Mouse (Mus musculus): ENCODE results near the gene Ddx50. TPM values are rescaled to one million over a fixed set of nuclear protein-coding genes. Genes with fewer than 3 reads are reported as not detected.
A peak's percentile ranks its signal among the peaks of the same experiment; 100 is the strongest.
"Not testable (repeated sequence)": the region's sequence is repeated elsewhere in the genome, so short reads cannot be mapped to it uniquely, and the experiment has no call there.

The Ddx50 gene
- total RNA-seq, 2 experiments from 2014 or later: 75.7 to 87.6 TPM

GRCm38 (mm10) chr10:62602177-62603040, 48.6 kb downstream of the Ddx50 start, which contains the start of gene Ddx21:
Ddx21 (minus strand) TSS chr10:62602281.
- peak; percentile 80 to 81 for DNase-seq (ENCODE audit: extremely low spot score in 1 of 2, low spot score in 1 of 2)

DNA sequence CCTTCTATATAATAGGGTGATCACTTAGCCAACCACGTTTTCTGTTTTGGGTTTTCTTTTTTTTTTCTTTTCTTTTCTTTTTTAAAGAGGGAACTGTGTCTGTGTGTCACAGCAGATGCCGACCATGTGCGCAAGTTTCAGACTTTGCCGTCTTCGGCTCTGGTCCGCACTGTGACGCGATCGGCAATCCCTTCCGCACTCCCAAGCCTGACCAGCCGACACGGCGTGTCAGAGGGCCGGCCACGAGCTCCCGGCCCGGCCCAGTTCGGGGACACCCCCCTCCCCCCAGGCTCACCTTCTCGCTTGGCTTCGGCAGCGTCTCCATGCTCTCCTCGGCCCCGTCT, 49.2 kb downstream of the Ddx50 start:
- DNase-seq (ENCODE audit: extremely low spot score in 1 of 2, low spot score in 1 of 2): no peak

DNA sequence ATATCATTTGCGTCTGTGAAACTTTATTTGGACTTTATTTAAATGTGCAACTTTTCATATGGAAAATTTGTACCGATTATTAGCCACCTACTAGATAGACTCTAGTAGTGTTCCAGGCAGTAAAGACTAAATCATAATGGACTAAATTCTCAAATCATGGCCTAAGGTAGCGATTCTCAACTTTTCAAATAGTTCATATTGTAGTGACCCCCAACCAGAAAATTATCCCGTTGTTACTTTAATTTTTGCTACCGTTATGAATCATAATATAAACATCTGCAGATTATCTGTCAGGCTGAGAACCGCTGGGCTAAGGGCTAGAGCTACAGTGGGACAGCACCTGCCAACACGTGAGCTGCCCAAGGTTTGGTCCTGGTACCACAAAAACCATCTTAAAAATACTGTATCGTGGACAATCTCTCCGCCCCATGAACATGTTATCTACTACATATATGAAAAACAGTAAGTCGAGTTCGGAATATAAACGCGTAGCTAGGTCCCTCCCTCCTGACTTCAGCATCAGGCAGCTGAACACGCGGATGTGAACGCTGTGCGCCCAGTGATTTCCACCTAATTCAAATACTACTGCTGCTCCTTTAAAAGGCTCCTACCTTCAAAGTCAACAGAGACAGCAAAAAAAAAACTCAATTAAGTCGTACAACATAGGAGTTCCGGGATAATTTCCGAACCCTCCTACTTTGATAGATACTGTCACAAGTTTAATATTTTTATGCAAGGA, 49.8 kb downstream of the Ddx50 start:
- DNase-seq (ENCODE audit: extremely low spot score in 1 of 2, low spot score in 1 of 2): no peak

DNA sequence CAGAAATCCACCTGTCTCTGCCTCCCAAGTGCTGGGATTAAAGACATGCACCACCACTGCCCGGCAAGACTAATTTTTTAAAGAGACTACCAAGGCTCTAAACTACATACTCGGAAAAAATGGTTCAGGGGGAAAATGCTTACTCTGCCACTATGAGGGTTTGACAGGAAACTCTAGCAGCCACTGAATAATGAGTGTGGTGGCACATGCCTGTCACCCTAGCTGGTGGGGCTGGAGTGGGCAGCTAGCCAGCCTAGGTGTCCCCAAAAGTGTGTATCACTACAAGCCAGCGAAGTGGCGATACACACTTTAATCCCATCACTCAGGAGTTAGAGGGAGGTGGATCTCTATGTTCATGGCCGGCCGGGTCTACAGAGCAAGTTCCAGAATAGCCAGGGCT, 51.0 kb downstream of the Ddx50 start:
- DNase-seq (ENCODE audit: extremely low spot score in 1 of 2, low spot score in 1 of 2): no peak

GRCm38 (mm10) chr10:62599311-62599710, 51.7 kb downstream of the Ddx50 start:
- not testable (repeated sequence) for DNase-seq (ENCODE audit: extremely low spot score in 1 of 2, low spot score in 1 of 2)

- no peak for DNase-seq (ENCODE audit: extremely low spot score in 1 of 2, low spot score in 1 of 2)
Measured at GRCm38 (mm10) chr10:62592496-62592895, 58.5 kb downstream of the Ddx50 start.

GRCm38 (mm10) chr10:62590200-62590599, 60.8 kb downstream of the Ddx50 start:
- peak; percentile 64 to 91 for DNase-seq (ENCODE audit: extremely low spot score in 1 of 2, low spot score in 1 of 2)

GRCm38 (mm10) chr10:62588616-62589015, 62.4 kb downstream of the Ddx50 start:
- DNase-seq (ENCODE audit: extremely low spot score in 1 of 2, low spot score in 1 of 2): no peak

- no peak for DNase-seq (ENCODE audit: extremely low spot score in 1 of 2, low spot score in 1 of 2)
Measured at GRCm38 (mm10) chr10:62583245-62583644, 67.8 kb downstream of the Ddx50 start.

GRCm38 (mm10) chr10:62582701-62583100, 68.3 kb downstream of the Ddx50 start:
- no peak for DNase-seq (ENCODE audit: extremely low spot score in 1 of 2, low spot score in 1 of 2)

DNA sequence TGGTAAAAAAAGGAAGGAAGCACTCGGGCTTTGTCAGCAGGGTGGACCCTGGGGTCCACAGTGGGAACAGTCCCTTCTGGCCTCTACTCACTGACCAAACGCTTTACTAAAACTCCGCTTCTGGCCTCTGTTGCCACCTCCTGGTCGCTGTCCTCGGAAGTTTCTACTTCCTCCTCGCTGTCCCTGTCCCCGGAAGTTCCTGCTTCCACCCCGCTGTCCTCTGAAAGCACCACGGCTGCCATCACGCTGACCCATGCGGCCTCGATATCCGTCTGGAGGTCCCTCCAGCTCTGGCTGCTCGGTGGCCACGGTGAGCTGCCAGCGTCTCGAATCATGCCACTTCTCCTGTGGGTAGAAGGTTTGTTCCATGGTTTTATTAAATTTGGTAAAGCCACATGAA, 68.8 kb downstream of the Ddx50 start:
- no peak for DNase-seq (ENCODE audit: extremely low spot score in 1 of 2, low spot score in 1 of 2)

DNA sequence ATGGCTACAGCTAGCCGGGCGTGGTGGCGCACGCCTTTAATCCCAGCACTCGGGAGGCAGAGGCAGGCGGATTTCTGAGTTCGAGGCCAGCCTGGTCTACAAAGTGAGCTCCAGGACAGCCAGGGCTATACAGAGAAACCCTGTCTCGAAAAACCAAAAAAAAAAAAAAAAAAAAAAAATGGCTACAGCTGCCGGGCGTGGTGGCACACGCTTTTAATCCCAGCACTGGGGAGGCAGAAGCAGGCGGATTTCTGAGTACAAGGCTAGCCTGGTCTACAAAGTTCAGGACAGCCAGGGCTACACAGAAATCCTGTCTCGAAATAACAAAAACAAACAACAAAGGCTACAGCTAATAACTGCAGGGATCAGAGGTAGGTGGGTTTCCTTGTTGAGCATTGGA, 71.9 kb downstream of the Ddx50 start:
- not testable (repeated sequence) for DNase-seq (ENCODE audit: extremely low spot score in 1 of 2, low spot score in 1 of 2)

DNA sequence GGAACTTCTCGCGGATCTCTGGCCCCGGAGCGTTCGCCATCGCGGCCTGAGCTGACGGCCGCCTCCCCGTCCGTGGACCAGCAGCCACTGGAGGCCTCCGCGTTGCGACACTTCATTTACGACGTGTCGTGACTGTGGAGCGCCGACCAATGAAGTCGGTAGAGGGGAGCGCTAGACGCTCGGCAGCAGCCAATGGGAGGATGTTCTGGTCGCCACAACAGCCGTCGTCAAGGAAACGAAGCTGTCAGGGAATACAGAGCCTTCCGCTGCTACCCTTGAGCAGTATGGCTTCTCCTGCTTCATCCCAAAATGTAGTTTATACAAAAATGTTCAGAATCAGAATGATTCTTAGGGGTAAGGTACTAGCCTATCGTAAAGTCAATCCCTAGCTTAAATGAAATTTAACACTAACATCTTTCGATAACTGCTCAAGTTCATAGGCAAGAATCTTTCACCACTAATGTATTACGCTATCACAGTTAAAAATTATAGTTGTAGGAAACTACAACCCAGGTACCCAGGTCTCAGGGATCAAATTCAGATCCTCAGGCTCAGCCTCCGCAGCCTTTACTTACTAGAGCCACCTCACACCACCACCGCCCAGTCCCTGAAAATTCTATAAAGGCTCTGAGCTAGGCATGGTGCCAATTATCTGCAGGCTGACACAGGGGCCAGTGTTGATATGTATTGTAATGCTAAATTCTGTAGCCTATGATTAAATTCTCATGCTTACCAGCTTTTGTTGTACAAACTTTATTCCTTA, 72.5 kb downstream of the Ddx50 start, which contains the start of gene Kif1bp:
Kif1bp (minus strand) TSS at position 120 of the 763 bp plus-strand sequence.
- DNase-seq (ENCODE audit: extremely low spot score in 1 of 2, low spot score in 1 of 2): peak; percentile 90 to 91

- no peak for DNase-seq (ENCODE audit: extremely low spot score in 1 of 2, low spot score in 1 of 2)
Measured at GRCm38 (mm10) chr10:62577673-62578337, 73.2 kb downstream of the Ddx50 start.

DNA sequence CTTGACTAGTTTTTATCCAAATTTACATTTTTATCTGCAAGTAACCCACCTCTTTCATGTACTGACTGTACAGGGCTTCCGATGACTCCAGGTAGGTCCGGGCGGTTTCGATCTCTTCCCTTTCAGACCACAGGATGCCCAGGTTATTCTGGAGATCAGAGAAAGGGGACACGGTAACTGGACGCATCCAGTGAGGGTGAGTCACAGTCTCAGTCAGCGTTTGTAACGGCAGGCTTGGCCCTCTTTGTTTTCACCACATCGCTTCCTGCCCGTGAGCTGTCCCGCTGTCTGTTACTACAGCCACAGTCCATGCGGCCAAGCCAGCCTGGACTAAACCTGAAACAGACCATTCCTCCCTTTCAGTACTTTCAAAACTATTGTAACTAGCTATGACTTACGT, 76.0 kb downstream of the Ddx50 start:
- DNase-seq (ENCODE audit: extremely low spot score in 1 of 2, low spot score in 1 of 2): no peak

DNA sequence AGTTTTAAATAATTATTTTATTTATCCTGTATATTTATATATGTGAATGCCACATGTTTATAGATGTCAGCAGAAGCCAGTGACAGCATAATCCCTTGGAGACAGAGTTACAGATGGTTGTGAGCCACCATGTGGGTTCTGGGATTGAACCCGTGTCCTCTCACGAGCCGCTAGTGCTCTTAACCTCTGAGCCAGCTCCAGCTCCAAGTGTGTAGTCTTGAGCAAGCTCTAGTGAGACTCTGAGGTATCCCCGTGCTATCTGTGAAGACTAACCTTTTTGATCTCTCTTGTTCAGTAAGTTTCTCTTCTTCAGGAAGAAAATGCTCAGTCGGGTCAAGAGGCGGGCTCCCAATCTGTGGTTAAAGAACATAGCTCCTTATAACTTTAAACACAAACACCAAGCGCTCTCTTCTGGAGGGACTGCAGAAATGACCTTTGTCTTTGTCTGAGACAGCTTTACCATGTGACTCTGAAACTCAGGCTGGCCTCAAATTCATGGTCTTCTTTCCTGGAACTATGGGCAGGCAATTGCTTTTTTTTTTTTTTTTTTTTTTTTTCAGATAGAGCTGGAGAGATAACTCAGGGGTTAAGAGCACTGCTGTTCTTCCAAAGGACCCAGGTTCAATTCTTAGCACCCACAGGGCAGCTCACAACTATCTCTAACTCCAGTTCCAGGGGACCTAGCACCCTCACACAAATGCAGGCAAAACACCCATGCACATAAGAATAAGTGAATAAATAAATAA, 80.7 kb downstream of the Ddx50 start:
- no peak for DNase-seq (ENCODE audit: extremely low spot score in 1 of 2, low spot score in 1 of 2)

- DNase-seq (ENCODE audit: extremely low spot score in 1 of 2, low spot score in 1 of 2): no peak
Measured at GRCm38 (mm10) chr10:62568861-62569260, 82.2 kb downstream of the Ddx50 start.

All from layer of hippocampus, postnatal 25 days (tissue).